Mouse (Mus musculus) thymus, adult 2 months (tissue): Measurements from ENCODE around the gene Cd19. TPM values are rescaled to one million over a fixed set of nuclear protein-coding genes. Genes with fewer than 3 reads are reported as not detected.

ENCODE experiments used
- DNase-seq: peaks from one replicate; pipeline ENCODE4 v3.0.0; 2021
- H3K27ac ChIP-seq: fragments of 200-500 bp; 2 replicates; pipeline ENCODE4 v1.5.1; 2012; ENCODE audit warnings: low read length, control low read depth; ENCODE audit not compliant: control insufficient read depth, insufficient read depth
- H3K27me3 ChIP-seq: fragments of 200-500 bp; 2 replicates; pipeline ENCODE4 v1.6.1; 2012; ENCODE audit warnings: mild to moderate bottlenecking, low read length, moderate library complexity, mixed read lengths; ENCODE audit not compliant: control insufficient read depth, insufficient read depth
- H3K36me3 ChIP-seq: fragments of 200-500 bp; 2 replicates; pipeline ENCODE4 v1.6.1; 2012; ENCODE audit warnings: mild to moderate bottlenecking, low read length, moderate library complexity; ENCODE audit not compliant: control insufficient read depth, insufficient read depth
- H3K4me1 ChIP-seq: fragments of 200-500 bp; replicated peaks from 2 replicates; pipeline ENCODE4 v1.6.1; 2012; ENCODE audit warnings: low read length; ENCODE audit not compliant: control insufficient read depth, insufficient read depth
- H3K4me3 ChIP-seq: fragments of 200-500 bp; 2 replicates; pipeline ENCODE4 v1.5.1; 2012; ENCODE audit warnings: mild to moderate bottlenecking, low read length, control low read depth, moderate library complexity; ENCODE audit not compliant: control insufficient read depth, insufficient read depth
- CTCF ChIP-seq: fragments of 200-500 bp; IDR thresholded peaks from 2 replicates; pipeline ENCODE4 v1.5.1; 2012; ENCODE audit warnings: mild to moderate bottlenecking, control low read depth, low read length, moderate library complexity, borderline replicate concordance; ENCODE audit not compliant: control insufficient read depth, poor library complexity, insufficient read depth; ENCODE audit errors: extremely low read depth
- POLR2A ChIP-seq: fragments of 200-500 bp; IDR thresholded peaks from 2 replicates; pipeline ENCODE4 v1.6.1; 2012; ENCODE audit warnings: mild to moderate bottlenecking, low read length, control low read depth, moderate library complexity; ENCODE audit not compliant: control insufficient read depth, poor library complexity, insufficient read depth; ENCODE audit errors: extremely low read depth
- WGBS: fragments of 180-500 bp; shearing (Covaris S2); methylation state at CpG from one replicate; pipeline ENCODE4 v1.1.7; 2018; 5-methylcytosine and 5-hydroxymethylcytosine counted together
- polyA plus RNA-seq: library from polyadenylated mRNA; depleted of rRNA; stranded (reverse); fragments of >200 nt; gene quantifications from 2 replicates; pipeline ENCODE4 v1.2.3, GENCODE M21; 2012

The Cd19 gene
- polyA plus RNA-seq, 1 experiment: 11.6 TPM

DNA sequence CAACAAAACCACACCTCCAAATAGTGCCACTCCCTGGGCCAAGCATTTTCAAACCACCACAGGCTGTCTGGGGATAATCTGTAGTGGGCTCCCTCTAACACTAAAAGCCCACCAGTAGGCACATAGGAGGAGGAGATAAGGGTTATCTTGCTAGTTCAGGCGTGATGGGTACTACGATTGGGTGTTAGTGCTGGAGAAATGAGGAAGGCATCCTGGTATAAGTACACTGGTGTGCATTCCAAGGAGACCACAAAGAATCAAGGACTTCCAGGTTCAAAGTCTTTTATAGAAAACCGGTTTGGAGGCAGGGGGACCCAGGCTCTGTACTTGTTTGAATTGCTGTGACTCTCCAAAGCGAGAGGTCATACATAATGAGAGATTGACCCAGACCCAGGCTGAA lies 13.5 kb upstream of the Cd19 start:
- H3K4me3 ChIP-seq: peak overlapping the region; percentile 58
- H3K36me3 ChIP-seq: no peaks in the 10 kb centered on the region
- peaks cover 8% of the 10 kb centered on the region for H3K4me1 ChIP-seq
- H3K27me3 ChIP-seq: no peaks in the 10 kb centered on the region
- DNase-seq: no peak
- 57% methylated on average over 4 of the region's 4 CpGs for WGBS
- TF ChIP-seq POLR2A (no peak), CTCF (no peak)
- H3K27ac ChIP-seq: no peak overlapping the region

DNA sequence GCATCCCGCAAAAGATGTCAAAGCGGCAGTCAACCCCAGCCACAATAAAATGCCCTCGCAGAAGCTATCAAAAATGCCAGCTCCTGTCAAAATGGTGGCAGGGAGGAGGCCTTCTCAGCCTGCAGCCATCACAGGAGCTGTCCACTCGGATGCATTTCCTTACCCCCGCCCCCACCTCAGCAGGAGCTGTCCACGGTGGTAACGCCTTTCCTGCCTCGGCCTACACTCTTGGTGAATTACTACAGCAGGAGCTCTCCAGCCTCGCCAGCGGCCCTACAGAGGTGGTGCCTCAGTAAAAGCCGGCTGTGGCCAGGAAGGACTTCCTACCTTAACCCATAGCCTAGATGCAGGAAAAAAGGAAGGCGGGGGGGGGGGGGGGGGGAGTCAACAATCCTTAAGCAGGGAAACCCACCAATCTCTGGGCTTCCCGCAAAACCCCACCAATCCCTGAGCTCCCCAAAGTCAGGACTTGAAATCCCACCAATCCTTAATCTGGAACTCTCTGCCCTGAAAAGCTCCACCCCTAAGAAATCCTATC lies 12.7 kb upstream of the Cd19 start:
- 83% methylated on average over 13 of the region's 13 CpGs for whole genome bisulfite sequencing
- no peak overlapping the region for H3K27ac ChIP-seq
- no peaks in the 10 kb centered on the region for H3K27me3 ChIP-seq
- no peak for TF ChIP-seq CTCF
- no peak for TF ChIP-seq POLR2A
- no peak for DNase-seq
- peaks cover 8% of the 10 kb centered on the region for H3K4me1 ChIP-seq
- H3K36me3 ChIP-seq: no peaks in the 10 kb centered on the region
- no peak overlapping the region for H3K4me3 ChIP-seq

DNA sequence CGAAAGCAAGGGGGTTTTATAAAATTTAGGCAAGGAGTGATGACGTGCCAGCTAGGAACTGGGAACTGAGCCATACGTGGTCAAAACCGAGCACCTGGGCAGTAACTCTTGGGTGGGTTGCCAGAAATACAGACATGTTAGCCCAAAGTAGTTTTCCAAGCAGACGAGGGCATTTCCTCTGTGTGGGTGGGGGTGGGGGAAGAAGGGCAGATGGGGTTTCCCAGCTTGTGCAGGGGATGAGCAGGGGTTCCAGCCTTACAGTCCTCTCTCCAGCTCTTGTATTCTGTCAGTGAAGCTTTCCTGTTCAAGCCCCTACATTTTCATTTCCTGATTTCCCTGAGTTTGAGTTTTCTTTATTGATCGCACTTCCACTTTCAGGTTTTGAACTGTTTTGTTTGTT lies 9.5 kb upstream of the Cd19 start:
- Histone ChIP-seq H3K27me3 (no peaks in the 10 kb centered on the region), H3K36me3 (no peaks in the 10 kb centered on the region), H3K4me3 (no peak overlapping the region), H3K27ac (no peak overlapping the region), H3K4me1 (peaks cover 3% of the 10 kb centered on the region; the same call in 1 of the 2 replicates)
- no peak for DNase-seq
- WGBS: 74% methylated on average over 6 of the region's 6 CpGs
- no peak for TF ChIP-seq CTCF
- no peak for TF ChIP-seq POLR2A

DNA sequence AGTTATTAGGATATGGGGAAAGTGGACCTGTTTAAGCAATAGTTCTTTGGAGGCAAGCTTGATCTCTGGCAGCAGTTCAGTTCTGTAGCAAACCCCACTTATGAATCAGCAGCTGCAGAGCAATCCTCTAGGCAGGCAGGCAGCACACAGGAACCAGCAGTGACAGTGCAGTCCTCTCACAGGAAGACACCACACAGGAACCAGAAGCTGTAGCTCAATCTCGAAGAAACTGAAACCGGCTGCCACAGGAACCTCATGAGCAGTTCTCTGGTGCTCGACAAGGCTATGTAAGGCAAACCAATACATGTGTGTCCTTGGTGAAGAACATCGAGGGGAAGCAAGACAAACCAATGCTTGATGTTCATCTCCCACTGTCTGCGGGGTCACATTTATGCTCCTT lies 7.1 kb upstream of the Cd19 start:
- 66% methylated on average over 5 of the region's 5 CpGs for WGBS
- no peak overlapping the region for H3K4me3 ChIP-seq
- H3K27me3 ChIP-seq: no peaks in the 10 kb centered on the region
- no peak overlapping the region for H3K27ac ChIP-seq
- DNase-seq: no peak
- H3K4me1 ChIP-seq: peaks cover under 1% of the 10 kb centered on the region
- TF ChIP-seq POLR2A (no peak), CTCF (no peak)
- H3K36me3 ChIP-seq: no peaks in the 10 kb centered on the region

DNA sequence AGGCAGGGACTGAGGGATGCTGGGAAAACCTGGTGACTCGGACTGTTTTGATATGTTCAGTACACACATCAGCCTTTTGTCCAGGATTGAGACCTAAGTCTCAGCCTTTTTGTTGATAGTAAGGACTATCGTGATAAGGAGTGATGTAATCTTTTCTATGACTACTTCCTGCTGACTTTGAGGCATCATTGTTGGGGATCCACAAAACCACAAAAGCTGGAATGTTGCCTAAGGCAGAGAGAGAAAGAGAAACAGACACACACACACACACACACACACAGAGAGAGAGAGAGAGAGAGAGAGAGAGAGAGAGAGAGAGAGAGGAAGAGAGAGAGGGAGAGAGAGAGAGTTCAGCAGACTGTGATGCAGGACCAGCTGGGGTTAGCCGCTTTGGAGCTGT lies 3.8 kb upstream of the Cd19 start:
- Histone ChIP-seq H3K36me3 (no peaks in the 10 kb centered on the region), H3K4me3 (no peak overlapping the region), H3K27me3 (no peaks in the 10 kb centered on the region), H3K4me1 (peaks cover 8% of the 10 kb centered on the region), H3K27ac (no peak overlapping the region)
- 34% methylated on average over 3 of the region's 3 CpGs for WGBS
- no peak for DNase-seq
- TF ChIP-seq CTCF (no peak), POLR2A (no peak)

DNA sequence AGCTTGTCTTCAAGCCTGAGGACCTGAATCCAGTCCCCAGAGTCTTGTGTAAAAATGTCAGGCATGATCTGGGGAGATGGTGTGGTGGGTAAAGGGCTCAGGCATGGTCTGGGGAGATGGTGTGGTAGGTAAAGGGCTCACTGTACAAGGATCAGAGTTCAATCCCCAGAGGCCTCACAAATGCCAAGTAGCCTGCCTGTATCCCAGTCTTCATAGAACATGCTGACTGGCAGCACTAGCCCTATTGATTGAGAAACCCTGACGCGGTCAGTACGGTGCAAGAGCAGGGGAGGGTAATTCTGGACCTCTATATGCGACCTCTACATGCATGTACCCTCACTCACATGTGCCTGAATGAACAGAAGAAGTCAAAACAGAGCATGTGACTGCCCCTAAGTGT lies 2.9 kb upstream of the Cd19 start:
- no peaks in the 10 kb centered on the region for H3K36me3 ChIP-seq
- WGBS: 98% methylated on average over 4 of the region's 4 CpGs
- H3K27ac ChIP-seq: no peak overlapping the region
- H3K27me3 ChIP-seq: no peaks in the 10 kb centered on the region
- peaks cover 8% of the 10 kb centered on the region for H3K4me1 ChIP-seq
- no peak for DNase-seq
- H3K4me3 ChIP-seq: no peak overlapping the region
- TF ChIP-seq POLR2A (no peak), CTCF (no peak)

DNA sequence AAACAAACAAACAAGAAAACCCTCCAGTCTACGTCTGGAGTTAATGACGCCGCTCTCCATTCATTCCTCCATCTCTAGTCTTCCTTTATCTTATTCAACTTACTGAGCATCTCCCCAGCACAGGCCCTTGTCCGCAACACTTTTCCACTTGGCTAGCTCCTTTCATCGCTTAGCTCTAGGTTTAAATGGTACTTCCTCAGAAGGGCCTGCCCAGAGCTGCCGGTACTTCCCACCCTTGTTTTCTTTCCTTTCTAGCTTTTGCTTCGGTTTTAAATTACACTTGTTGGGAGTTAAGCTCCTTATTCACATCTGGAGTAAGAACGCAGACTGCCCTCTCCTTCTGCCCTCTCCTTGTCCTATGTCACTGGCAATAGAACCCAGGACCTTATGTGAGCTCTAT lies 2.4 kb upstream of the Cd19 start:
- no peak overlapping the region for H3K4me3 ChIP-seq
- 61% methylated on average over 8 of the region's 8 CpGs for WGBS
- no peaks in the 10 kb centered on the region for H3K36me3 ChIP-seq
- no peak for TF ChIP-seq POLR2A
- TF ChIP-seq CTCF: no peak
- peaks cover 8% of the 10 kb centered on the region for H3K4me1 ChIP-seq
- no peak for DNase-seq
- H3K27ac ChIP-seq: no peak overlapping the region
- no peaks in the 10 kb centered on the region for H3K27me3 ChIP-seq
